Mouse (Mus musculus): ENCODE measurements around the gene Syne1.

GRCm38 (mm10) chr10:5017148-5017547 is 534.1 kb downstream of the Syne1 start:
- TF ChIP-seq CTCF (IDR thresholded peaks at IDR 0.05; ENCODE audit: low read depth, low read length) (no peak), GATA1 (IDR thresholded peaks at IDR 0.05; ENCODE audit: borderline replicate concordance, low read length) (no peak), POLR2AphosphoS5 (IDR thresholded peaks at IDR 0.05; ENCODE audit: insufficient replicate concordance, low read depth, low read length) (no peak), TAL1 (conservative IDR thresholded peaks at IDR 0.05; ENCODE audit: low read depth, low read length) (no peak)

Measured in G1E (cell line).